In genomic region chr2:145888766-145889480, GRCm38 (mm10) we compare ENCODE assay signal across 9 mouse cellular contexts. TPM values are rescaled to one million over a fixed set of nuclear protein-coding genes. Genes with fewer than 3 reads are reported as not detected.
DNase-seq lines count a peak whose midpoint lies in the region; ATAC-seq and TF ChIP-seq lines count a peak whose summit lies in the region.
"Had no signal": no experiment of that assay in that cellular context is flagged by ENCODE, and none has a peak within 500 bp of the region (broad histone marks: within the 10 kb centered on the region; RNA-seq: fewer than 3 reads in every experiment).

No protein-coding gene starts in this region.

- H3K9me3 ChIP-seq in hindbrain, embryonic 15.5 days = no peaks in the 10 kb centered on the region
- H3K9me3 ChIP-seq in hindbrain, embryonic 16.5 days (ENCODE audit: control insufficient read depth, low read length) = no peaks in the 10 kb centered on the region
- no peaks in the 10 kb centered on the region for H3K9me3 ChIP-seq in embryonic facial prominence, embryonic 11.5 days (replicated peaks; ENCODE audit: control insufficient read depth, low read length)
- H3K9me3 ChIP-seq in limb, embryonic 15.5 days = no peaks in the 10 kb centered on the region

- 62% methylated on average over 6 of the region's 6 CpGs for WGBS in hindbrain, embryonic 15.5 days
- WGBS in hindbrain, embryonic 16.5 days = 66% methylated on average over 6 of the region's 6 CpGs
- 55% methylated on average over 6 of the region's 6 CpGs for WGBS in bone marrow, adult 2 months
- WGBS in embryonic facial prominence, embryonic 11.5 days = 44% methylated on average over 6 of the region's 6 CpGs
- 42% methylated on average over 6 of the region's 6 CpGs for WGBS in limb, embryonic 15.5 days

- no peak overlapping the region for H3K9ac ChIP-seq in hindbrain, embryonic 15.5 days
- H3K9ac ChIP-seq in hindbrain, embryonic 16.5 days (ENCODE audit: low read depth, low read length) = no peak overlapping the region
- H3K9ac ChIP-seq in embryonic facial prominence, embryonic 11.5 days (replicated peaks; ENCODE audit: low read length) = no peak overlapping the region
- H3K9ac ChIP-seq in limb, embryonic 15.5 days = no peak overlapping the region

- 0 out of 2 replicates have a peak, but pooled peaks have one; percentile 45 for ATAC-seq in hindbrain, embryonic 15.5 days (ENCODE audit: low FRiP score, low read depth)
- ATAC-seq in hindbrain, embryonic 16.5 days = no peak
- no peak for ATAC-seq in embryonic facial prominence, embryonic 11.5 days (replicated peaks; ENCODE audit: insufficient number of reproducible peaks, low FRiP score, low TSS enrichment, low read depth)
- ATAC-seq in limb, embryonic 15.5 days (ENCODE audit: insufficient number of reproducible peaks, low FRiP score, low TSS enrichment, low read depth) = no peak

- no peak overlapping the region for H3K4me3 ChIP-seq in hindbrain, embryonic 15.5 days
- no peak overlapping the region for H3K4me3 ChIP-seq in hindbrain, embryonic 16.5 days (ENCODE audit: low read length)
- no peak overlapping the region for H3K4me3 ChIP-seq in bone marrow, adult 2 months (replicated peaks; ENCODE audit: control insufficient read depth, low read depth, low read length)
- H3K4me3 ChIP-seq in embryonic facial prominence, embryonic 11.5 days (ENCODE audit: low read depth, low read length) = no peak overlapping the region
- H3K4me3 ChIP-seq in limb, embryonic 15.5 days = no peak overlapping the region
- H3K4me3 ChIP-seq: myocyte had no signal

- no peaks in the 10 kb centered on the region for H3K4me1 ChIP-seq in hindbrain, embryonic 15.5 days (replicated peaks)
- no peaks in the 10 kb centered on the region for H3K4me1 ChIP-seq in hindbrain, embryonic 16.5 days (ENCODE audit: control insufficient read depth, insufficient read depth, low read depth, low read length)
- H3K4me1 ChIP-seq in bone marrow, adult 2 months (ENCODE audit: control insufficient read depth, insufficient read depth, low read length) = peaks cover 5% of the 10 kb centered on the region; the same call in 1 of the 2 replicates
- no peaks in the 10 kb centered on the region; the same call in 1 of the 2 replicates for H3K4me1 ChIP-seq in embryonic facial prominence, embryonic 11.5 days (ENCODE audit: control insufficient read depth, insufficient read depth, low read length)
- peaks cover 38% of the 10 kb centered on the region for H3K4me1 ChIP-seq in limb, embryonic 15.5 days

- H3K27ac ChIP-seq in hindbrain, embryonic 15.5 days (replicated peaks) = no peak overlapping the region; the same call in 1 of the 2 replicates
- no peak overlapping the region; the same call in 1 of the 2 replicates for H3K27ac ChIP-seq in hindbrain, embryonic 16.5 days (ENCODE audit: low read depth, low read length)
- H3K27ac ChIP-seq in bone marrow, adult 2 months (ENCODE audit: control insufficient read depth, insufficient read depth, low read depth, low read length, poor library complexity) = peak overlapping the region; percentile 77; the same call in 1 of the 2 replicates
- H3K27ac ChIP-seq in embryonic facial prominence, embryonic 11.5 days (replicated peaks; ENCODE audit: low read depth, low read length) = peak overlapping the region; percentile 72
- peak overlapping the region; percentile 92 for H3K27ac ChIP-seq in limb, embryonic 15.5 days

- DNase-seq in embryonic facial prominence, embryonic 11.5 days (ENCODE audit: low spot score) = no peak
- no peak for DNase-seq in embryo, embryonic 10.5 days (ENCODE audit: low spot score)
- no peak for DNase-seq in left cerebral cortex, adult 11 months (ENCODE audit: low spot score)
- no peak for DNase-seq in neural tube, embryonic 10.5 days (ENCODE audit: extremely low spot score, low spot score)

- H3K36me3 ChIP-seq in hindbrain, embryonic 15.5 days = peaks cover 7% of the 10 kb centered on the region
- peaks cover 5% of the 10 kb centered on the region; the same call in 1 of the 2 replicates for H3K36me3 ChIP-seq in hindbrain, embryonic 16.5 days (ENCODE audit: control insufficient read depth, insufficient read depth, low read length)
- no peaks in the 10 kb centered on the region for H3K36me3 ChIP-seq in embryonic facial prominence, embryonic 11.5 days (replicated peaks; ENCODE audit: control insufficient read depth, insufficient read depth, low read depth, low read length)
- peaks cover 29% of the 10 kb centered on the region for H3K36me3 ChIP-seq in limb, embryonic 15.5 days

- TF ChIP-seq CTCF in bone marrow, adult 2 months (IDR thresholded peaks at IDR 0.05; ENCODE audit: control insufficient read depth, insufficient read depth, low read length) = no peak

- no peak overlapping the region for H3K4me2 ChIP-seq in hindbrain, embryonic 15.5 days
- no peak overlapping the region for H3K4me2 ChIP-seq in hindbrain, embryonic 16.5 days (ENCODE audit: low read length)
- no peak overlapping the region for H3K4me2 ChIP-seq in embryonic facial prominence, embryonic 11.5 days (ENCODE audit: low read depth, low read length)
- H3K4me2 ChIP-seq in limb, embryonic 15.5 days = no peak overlapping the region

- H3K27me3 ChIP-seq in hindbrain, embryonic 15.5 days = no peaks in the 10 kb centered on the region
- no peaks in the 10 kb centered on the region for H3K27me3 ChIP-seq in hindbrain, embryonic 16.5 days (replicated peaks; ENCODE audit: control insufficient read depth, insufficient read depth, low read length)
- no peaks in the 10 kb centered on the region for H3K27me3 ChIP-seq in embryonic facial prominence, embryonic 11.5 days (ENCODE audit: control insufficient read depth, insufficient read depth, low read length)
- H3K27me3 ChIP-seq in limb, embryonic 15.5 days = no peaks in the 10 kb centered on the region

- TF ChIP-seq POLR2A in bone marrow, adult 2 months (IDR thresholded peaks at IDR 0.05; ENCODE audit: borderline replicate concordance, control insufficient read depth, low read depth, low read length) = no peak

RNA-seq across cellular contexts. Expression of gene Naa20, which starts 13.0 kb away (rescaled TPM):
- 126 TPM in 2 replicates for polyA plus RNA-seq in hindbrain, embryonic 15.5 days (2015; fragmentation: Nextera tagmentation; extraction: Ambion mirVana)
- polyA plus RNA-seq in hindbrain, embryonic 16.5 days (2015; fragmentation: Nextera tagmentation; extraction: Ambion mirVana) = 126 and 139 TPM in 2 replicates
- 31.8 and 37.3 TPM in 2 replicates for polyA plus RNA-seq in bone marrow, adult 2 months (2011; ENCODE audit: insufficient read depth, insufficient read length, low replicate concordance, missing spikeins)
- 178 and 190 TPM in 2 replicates for polyA plus RNA-seq in embryonic facial prominence, embryonic 11.5 days (2014; fragmentation: Nextera tagmentation; extraction: Ambion mirVana)
- 161 and 163 TPM in 2 replicates for polyA plus RNA-seq in limb, embryonic 15.5 days (2015; fragmentation: Nextera tagmentation; extraction: Ambion mirVana)

RNA-seq across cellular contexts. Expression of gene Cfap61, which starts 45.7 kb away (rescaled TPM):
- 2.9 and 4.8 TPM in 2 replicates for polyA plus RNA-seq in hindbrain, embryonic 15.5 days (2015; fragmentation: Nextera tagmentation; extraction: Ambion mirVana)
- polyA plus RNA-seq in hindbrain, embryonic 16.5 days (2015; fragmentation: Nextera tagmentation; extraction: Ambion mirVana) = 4.8 and 5.1 TPM in 2 replicates
- polyA plus RNA-seq in bone marrow, adult 2 months (2011; ENCODE audit: insufficient read depth, insufficient read length, low replicate concordance, missing spikeins) = not detected in 2 replicates
- 0.38 and 1.3 TPM in 2 replicates for polyA plus RNA-seq in embryonic facial prominence, embryonic 11.5 days (2014; fragmentation: Nextera tagmentation; extraction: Ambion mirVana)
- polyA plus RNA-seq in limb, embryonic 15.5 days (2015; fragmentation: Nextera tagmentation; extraction: Ambion mirVana) = 0.12 and 0.20 TPM in 2 replicates

RNA-seq across cellular contexts. Expression of gene Crnkl1, which starts 45.9 kb away (rescaled TPM):
- polyA plus RNA-seq in hindbrain, embryonic 15.5 days (2015; fragmentation: Nextera tagmentation; extraction: Ambion mirVana) = 21.4 and 25.0 TPM in 2 replicates
- 18.3 and 19.1 TPM in 2 replicates for polyA plus RNA-seq in hindbrain, embryonic 16.5 days (2015; fragmentation: Nextera tagmentation; extraction: Ambion mirVana)
- 15.1 and 21.0 TPM in 2 replicates for polyA plus RNA-seq in bone marrow, adult 2 months (2011; ENCODE audit: insufficient read depth, insufficient read length, low replicate concordance, missing spikeins)
- 49.2 and 50.6 TPM in 2 replicates for polyA plus RNA-seq in embryonic facial prominence, embryonic 11.5 days (2014; fragmentation: Nextera tagmentation; extraction: Ambion mirVana)
- 23.6 and 24.4 TPM in 2 replicates for polyA plus RNA-seq in limb, embryonic 15.5 days (2015; fragmentation: Nextera tagmentation; extraction: Ambion mirVana)

Comparison
In these comparisons a context has a peak if more than half of its experiments do, and no peak if none do; other contexts are left out.
1. H3K27ac ChIP-seq: peak in bone marrow, adult 2 months (single experiment), embryonic facial prominence, embryonic 11.5 days (single experiment) and limb, embryonic 15.5 days (single experiment); none in hindbrain, embryonic 15.5 days (single experiment) and hindbrain, embryonic 16.5 days (single experiment).